Mouse (Mus musculus): Measurements from ENCODE around the gene Nup155.
"Not testable (repeated sequence)": the region's sequence is repeated elsewhere in the genome, so short reads cannot be mapped to it uniquely, and the experiment has no call there.

The Nup155 gene

GRCm38 (mm10) chr15:8108966-8109743 is at the start of gene Nup155:
Gene Nup155 (plus strand): TSS chr15:8109273.
- DNase-seq (ENCODE audit: low spot score in 2 of 2), result peak; percentile 96

- no peak for DNase-seq (ENCODE audit: low spot score in 2 of 2)
Observed at GRCm38 (mm10) chr15:8065221-8065620, 43.9 kb upstream of the Nup155 start.

- DNase-seq (ENCODE audit: low spot score in 2 of 2), result not testable (repeated sequence)
Observed at GRCm38 (mm10) chr15:8073159-8073558, 35.9 kb upstream of the Nup155 start.

GRCm38 (mm10) chr15:8082139-8082538 is 26.9 kb upstream of the Nup155 start:
- DNase-seq (ENCODE audit: low spot score in 2 of 2), result no peak

GRCm38 (mm10) chr15:8087293-8087692 is 21.8 kb upstream of the Nup155 start:
- DNase-seq (ENCODE audit: low spot score in 2 of 2), result no peak

GRCm38 (mm10) chr15:8088715-8089114 is 20.4 kb upstream of the Nup155 start:
- no peak for DNase-seq (ENCODE audit: low spot score in 2 of 2)

- no peak for DNase-seq (ENCODE audit: low spot score in 2 of 2)
Observed at GRCm38 (mm10) chr15:8090685-8091084, 18.4 kb upstream of the Nup155 start.

- not testable (repeated sequence) for DNase-seq (ENCODE audit: low spot score in 2 of 2)
Observed at GRCm38 (mm10) chr15:8092668-8093067, 16.4 kb upstream of the Nup155 start.

- DNase-seq (ENCODE audit: low spot score in 2 of 2), result peak; percentile 57 to 58
Observed at GRCm38 (mm10) chr15:8097853-8098252, 11.2 kb upstream of the Nup155 start.

- DNase-seq (ENCODE audit: low spot score in 2 of 2), result peak; percentile 97 to 98
Observed at GRCm38 (mm10) chr15:8098774-8099749, 10.0 kb upstream of the Nup155 start, which contains the start of gene Wdr70. Gene Wdr70 (minus strand): TSS chr15:8099209.

GRCm38 (mm10) chr15:8101975-8102542 is 7.0 kb upstream of the Nup155 start:
- not testable (repeated sequence) for DNase-seq (ENCODE audit: low spot score in 2 of 2)

GRCm38 (mm10) chr15:8108360-8108965 is 610 bp upstream of the Nup155 start:
- no peak for DNase-seq (ENCODE audit: low spot score in 2 of 2)

GRCm38 (mm10) chr15:8109782-8110181 is 709 bp downstream of the Nup155 start:
- DNase-seq (ENCODE audit: low spot score in 2 of 2), result no peak

- no peak for DNase-seq (ENCODE audit: low spot score in 2 of 2)
Observed at GRCm38 (mm10) chr15:8129281-8129680, 20.2 kb downstream of the Nup155 start.

- DNase-seq (ENCODE audit: low spot score in 2 of 2), result no peak
Observed at GRCm38 (mm10) chr15:8131268-8131667, 22.2 kb downstream of the Nup155 start.

- no peak for DNase-seq (ENCODE audit: low spot score in 2 of 2)
Observed at GRCm38 (mm10) chr15:8131761-8132160, 22.7 kb downstream of the Nup155 start.

- DNase-seq (ENCODE audit: low spot score in 2 of 2), result no peak
Observed at GRCm38 (mm10) chr15:8135606-8136005, 26.5 kb downstream of the Nup155 start.

GRCm38 (mm10) chr15:8161841-8162240 is 52.8 kb downstream of the Nup155 start:
- no peak for DNase-seq (ENCODE audit: low spot score in 2 of 2)

GRCm38 (mm10) chr15:8168591-8169265 is 59.7 kb downstream of the Nup155 start, which contains the start of gene Cplane1:
Gene Cplane1 (plus strand): TSS chr15:8169106.
- peak; percentile 94 to 96 for DNase-seq (ENCODE audit: low spot score in 2 of 2)

GRCm38 (mm10) chr15:8169266-8169746 is 60.2 kb downstream of the Nup155 start:
- DNase-seq (ENCODE audit: low spot score in 2 of 2), result peak; percentile 54 to 58

- DNase-seq (ENCODE audit: low spot score in 2 of 2), result no peak
Observed at GRCm38 (mm10) chr15:8189563-8189962, 80.5 kb downstream of the Nup155 start.

All from right cerebral cortex, postnatal 10 days (tissue).